Mouse (Mus musculus): Measurements from ENCODE around the gene Hilpda. TPM values are rescaled to one million over a fixed set of nuclear protein-coding genes. Genes with fewer than 3 reads are reported as not detected.

Hilpda gene
- polyA plus RNA-seq, 1 experiment: 11.4 TPM

DNA sequence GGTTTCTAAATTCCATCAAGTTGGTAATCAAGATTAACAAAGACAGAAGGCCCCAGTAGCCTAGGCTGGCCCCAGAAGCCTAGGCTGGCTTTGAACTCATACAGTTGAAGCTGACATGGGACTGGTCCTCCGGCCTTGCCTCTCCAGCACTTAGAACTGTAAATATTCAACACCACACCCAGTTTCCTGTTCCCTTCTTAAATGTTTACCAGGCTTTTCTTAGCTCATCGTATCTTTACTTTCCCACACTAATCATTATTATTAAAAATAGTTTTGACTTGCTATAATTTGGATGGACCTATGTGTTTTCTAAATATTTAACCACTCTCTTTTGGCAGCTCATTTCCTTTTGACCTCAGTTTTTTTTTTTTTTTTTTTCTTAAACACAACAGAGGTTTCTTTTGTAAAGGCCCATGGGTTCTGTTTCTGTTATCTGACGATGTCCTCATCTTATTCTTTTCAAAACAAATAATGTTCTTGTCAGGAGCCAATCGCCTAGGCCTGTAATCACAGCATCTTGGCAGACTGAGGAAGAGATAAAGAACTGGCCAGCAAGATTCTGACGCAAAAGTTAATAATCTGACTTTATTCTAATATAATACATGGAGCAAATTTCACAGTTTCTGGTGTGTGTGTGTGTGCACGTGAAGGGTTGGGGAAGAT, 3.2 kb upstream of the Hilpda start:
- 64% methylated on average over 6 of the region's 6 CpGs for WGBS
- DNase-seq (ENCODE audit: low read depth, low spot score): no peak

DNA sequence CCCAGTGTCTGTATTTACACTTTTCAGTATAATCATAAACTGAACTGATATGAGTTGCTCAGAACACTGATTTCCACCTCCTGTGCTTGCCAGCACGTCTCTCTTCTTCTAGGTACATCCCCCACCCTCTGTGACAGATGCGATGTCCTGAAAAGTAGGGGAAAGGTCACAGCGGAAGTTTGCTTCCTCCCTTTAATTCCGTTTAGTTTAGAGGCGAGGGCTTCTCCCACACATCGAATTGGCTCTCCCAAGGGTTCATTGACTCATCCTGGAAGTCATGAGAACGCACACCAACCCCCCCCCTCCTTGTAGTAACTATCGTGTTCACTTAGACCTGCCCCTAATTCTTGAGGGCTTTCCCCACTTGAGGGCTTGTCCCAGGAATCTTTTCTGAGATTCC, 1.3 kb upstream of the Hilpda start:
- DNase-seq (ENCODE audit: low read depth, low spot score): peak; percentile 27
- WGBS: 2% methylated on average over 8 of the region's 8 CpGs

- DNase-seq (ENCODE audit: low read depth, low spot score): no peak
- 91% methylated on average over 5 of the region's 5 CpGs for WGBS
These were observed 4.5 kb downstream of the Hilpda start for GRCm38 (mm10) chr6:29276746-29277145.

- no peak for DNase-seq (ENCODE audit: low read depth, low spot score)
- 33% methylated on average over 8 of the region's 8 CpGs for WGBS
These were observed 6.4 kb downstream of the Hilpda start for GRCm38 (mm10) chr6:29278513-29279267.

GRCm38 (mm10) chr6:29279293-29279692, 7.0 kb downstream of the Hilpda start, which contains the start of gene Fam71f2:
TSS of gene Fam71f2 (plus strand) at chr6:29279593.
- WGBS: 82% methylated on average over 8 of the region's 8 CpGs
- DNase-seq (ENCODE audit: low read depth, low spot score): no peak

- DNase-seq (ENCODE audit: low read depth, low spot score): no peak
- 45% methylated on average over 7 of the region's 7 CpGs for WGBS
These were observed 8.4 kb downstream of the Hilpda start for GRCm38 (mm10) chr6:29280671-29281070.

- WGBS: 81% methylated on average over 7 of the region's 7 CpGs
- DNase-seq (ENCODE audit: low read depth, low spot score): no peak
These were observed 14.6 kb downstream of the Hilpda start for GRCm38 (mm10) chr6:29286870-29287269.

DNA sequence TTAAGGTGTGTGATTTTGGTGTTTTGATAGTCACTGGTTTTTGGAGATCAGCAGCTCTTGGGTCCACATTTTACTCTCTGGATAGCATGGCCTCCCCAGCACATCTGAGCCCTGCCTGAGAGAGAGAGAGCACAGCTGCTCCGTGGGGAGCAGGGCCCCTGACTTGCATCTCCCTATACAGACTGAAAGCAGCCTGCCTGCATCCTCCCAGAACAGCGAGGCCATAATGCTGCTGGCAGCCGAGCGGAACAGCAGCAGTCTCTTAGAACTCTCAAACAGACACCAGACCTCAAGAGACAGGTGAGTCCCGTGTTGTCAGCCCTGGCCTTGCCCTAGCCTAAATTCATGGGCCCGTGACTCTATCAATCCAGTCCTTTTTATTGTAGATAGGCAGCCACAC, 15.2 kb downstream of the Hilpda start:
- WGBS: 65% methylated on average over 6 of the region's 6 CpGs
- no peak for DNase-seq (ENCODE audit: low read depth, low spot score)

- no peak for DNase-seq (ENCODE audit: low read depth, low spot score)
- 74% methylated on average over 5 of the region's 5 CpGs for WGBS
These were observed 15.7 kb downstream of the Hilpda start for GRCm38 (mm10) chr6:29287944-29288343.

DNA sequence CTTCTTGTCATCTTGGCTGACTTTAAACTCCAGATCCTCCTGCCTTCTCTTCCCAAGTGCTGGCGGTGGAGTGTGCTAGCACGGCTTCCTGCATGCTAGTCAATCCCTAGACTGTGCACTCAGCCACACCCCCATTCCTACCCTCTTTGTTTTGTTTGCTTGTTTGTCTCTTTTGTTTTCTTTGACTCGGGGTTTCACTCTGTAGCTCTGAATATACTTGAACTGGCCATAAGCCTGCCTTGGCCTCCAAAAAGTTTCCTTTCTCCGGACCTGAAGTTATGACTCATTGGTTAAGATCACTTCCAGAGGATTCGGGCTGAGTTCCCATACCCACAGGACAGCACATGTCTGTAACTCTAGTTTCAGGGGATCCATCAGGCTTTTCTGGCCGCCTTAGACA, 16.4 kb downstream of the Hilpda start:
- no peak for DNase-seq (ENCODE audit: low read depth, low spot score)
- WGBS: 52% methylated on average over 6 of the region's 6 CpGs

DNA sequence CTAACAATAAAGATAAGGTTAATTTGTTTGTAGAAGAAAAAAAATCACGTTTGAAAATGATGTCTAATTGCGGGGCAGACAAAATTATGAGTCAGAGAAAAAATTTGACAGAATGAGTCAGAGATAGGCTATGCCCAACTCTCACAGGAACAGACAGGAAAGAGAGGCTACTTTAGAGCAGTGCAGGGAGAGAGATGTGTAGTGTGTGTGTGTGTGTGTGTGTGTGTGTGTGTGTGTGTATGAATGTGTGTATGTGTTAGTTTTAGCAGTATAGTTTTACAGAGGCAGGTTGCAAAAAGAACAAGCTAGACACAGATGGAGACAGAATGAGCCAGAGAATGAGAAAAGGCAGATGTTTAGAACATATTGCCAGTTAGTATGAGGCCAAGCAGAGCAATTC, 26.8 kb downstream of the Hilpda start:
- DNase-seq (ENCODE audit: low read depth, low spot score): no peak
- WGBS: 15% methylated on average over 2 of the region's 2 CpGs

DNA sequence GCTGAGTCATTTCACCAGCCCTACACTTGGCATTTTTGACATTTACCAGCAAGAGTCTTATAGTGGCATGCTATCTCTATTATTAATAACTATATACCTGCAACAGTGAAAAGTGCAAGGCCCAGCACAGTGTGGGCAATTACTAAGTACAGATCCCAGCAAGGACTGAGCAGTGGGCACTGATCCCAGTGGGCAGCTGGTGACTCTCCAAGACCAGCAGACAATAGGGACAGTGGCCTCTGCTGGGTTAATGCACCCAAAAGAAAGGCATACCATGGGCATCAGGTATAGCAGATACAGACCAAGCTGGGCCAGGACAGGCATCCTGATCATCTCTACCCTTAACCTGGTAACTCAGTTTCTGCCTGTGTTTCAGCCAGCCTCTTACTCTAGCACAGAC, 31.0 kb downstream of the Hilpda start:
- DNase-seq (ENCODE audit: low read depth, low spot score): no peak

DNA sequence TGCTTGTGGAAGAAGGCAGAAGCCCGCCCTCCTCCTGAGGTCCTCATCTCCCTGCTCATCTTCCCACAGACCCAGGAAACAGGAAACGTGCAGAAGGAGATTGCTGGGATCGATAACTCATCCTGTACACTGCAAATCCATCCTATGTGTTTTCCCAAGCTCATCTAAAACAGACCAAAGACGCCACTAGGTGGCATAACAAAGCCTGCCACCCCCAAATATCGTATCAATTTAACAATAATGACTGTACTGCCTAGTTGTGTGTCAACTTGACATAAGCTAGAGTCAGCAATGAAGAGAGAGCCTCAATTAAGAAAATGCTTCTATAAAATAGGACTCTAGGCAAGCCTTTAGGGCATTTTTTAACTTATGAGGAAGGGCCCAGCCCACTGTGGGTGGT, 31.4 kb downstream of the Hilpda start:
- 44% methylated on average over 5 of the region's 5 CpGs for WGBS
- no peak for DNase-seq (ENCODE audit: low read depth, low spot score)

DNA sequence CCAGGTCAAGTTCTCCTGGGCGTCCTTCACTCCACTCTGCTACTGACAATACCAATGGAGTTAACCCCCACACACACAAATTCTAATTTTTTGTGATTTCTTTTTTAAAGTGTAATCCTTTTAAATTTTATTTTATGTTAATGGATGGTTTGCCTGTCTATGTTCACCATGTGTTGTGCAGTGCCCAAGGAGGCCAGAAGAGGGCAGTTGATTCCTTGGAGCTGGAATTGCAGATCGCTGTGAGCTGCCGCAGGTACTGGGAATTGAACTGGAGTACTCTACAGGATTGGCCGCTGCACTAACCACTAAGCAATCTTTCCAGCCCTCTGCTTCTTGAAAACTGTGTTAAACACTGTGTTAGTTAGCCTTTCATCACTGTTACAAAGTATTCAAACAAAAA, 33.2 kb downstream of the Hilpda start:
- DNase-seq (ENCODE audit: low read depth, low spot score): no peak
- 93% methylated on average over 4 of the region's 4 CpGs for WGBS

DNA sequence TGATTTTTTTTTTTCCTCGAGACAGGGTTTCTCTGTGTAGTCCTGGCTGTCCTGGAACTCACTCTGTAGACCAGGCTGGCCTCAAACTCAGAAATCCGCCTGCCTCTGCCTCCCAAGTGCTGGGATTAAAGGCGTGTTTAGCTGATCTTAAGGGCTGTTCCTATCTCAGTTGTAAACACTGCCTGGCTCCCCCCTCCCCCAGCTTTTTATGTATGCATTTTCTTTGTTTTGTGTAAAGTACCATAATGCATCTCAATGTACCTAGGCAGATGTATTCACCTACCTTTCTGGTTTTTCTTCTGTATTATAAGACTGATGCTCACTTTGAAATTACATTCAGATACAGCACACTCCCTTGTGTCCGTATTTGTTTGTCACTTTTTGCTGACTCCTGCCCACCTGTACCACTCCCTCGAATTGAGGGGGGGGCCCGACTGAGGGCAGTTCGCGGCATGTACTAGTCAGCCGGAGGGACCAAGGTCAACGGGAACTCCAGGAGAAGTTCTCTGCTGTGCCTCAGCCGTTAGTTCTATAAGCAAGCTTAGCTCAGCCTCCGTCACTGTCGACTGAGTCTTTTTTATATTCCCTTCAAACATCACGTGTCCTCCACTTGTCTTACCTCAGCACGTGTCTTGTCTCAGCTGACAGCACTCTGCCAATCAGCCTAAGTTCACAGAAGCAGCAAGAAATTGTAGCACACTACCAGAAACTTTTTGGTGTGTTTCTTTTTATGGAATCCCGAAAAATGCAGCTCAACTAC, 36.7 kb downstream of the Hilpda start:
- WGBS: 87% methylated on average over 16 of the region's 16 CpGs
- no peak for DNase-seq (ENCODE audit: low read depth, low spot score)

GRCm38 (mm10) chr6:29313690-29314202, 41.5 kb downstream of the Hilpda start:
- WGBS: 80% methylated on average over 14 of the region's 14 CpGs
- no peak for DNase-seq (ENCODE audit: low read depth, low spot score)

DNA sequence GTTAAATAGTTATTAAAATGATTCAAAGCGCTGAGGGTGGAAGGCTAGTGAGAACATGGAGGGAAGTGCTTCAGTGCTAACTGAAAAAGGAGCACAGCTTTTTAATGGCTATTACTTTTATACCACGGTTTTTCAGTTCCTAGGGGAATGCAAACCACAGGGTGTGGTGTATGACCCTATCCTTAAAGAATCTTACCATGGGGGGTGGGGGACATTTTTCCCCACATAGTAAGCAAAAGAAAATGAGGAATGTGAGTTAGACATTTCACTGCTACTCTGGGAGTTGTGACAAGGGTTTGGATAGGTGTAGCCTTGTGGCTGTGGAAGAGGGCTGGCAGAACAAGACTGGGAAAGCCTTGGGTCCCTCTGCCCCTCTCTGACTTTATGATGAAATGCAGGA, 45.0 kb downstream of the Hilpda start:
- no peak for DNase-seq (ENCODE audit: low read depth, low spot score)
- WGBS: 55% methylated on average over 2 of the region's 2 CpGs

- 76% methylated on average over 3 of the region's 3 CpGs for WGBS
- DNase-seq (ENCODE audit: low read depth, low spot score): no peak
These were observed 45.7 kb downstream of the Hilpda start for GRCm38 (mm10) chr6:29317941-29318340.

DNA sequence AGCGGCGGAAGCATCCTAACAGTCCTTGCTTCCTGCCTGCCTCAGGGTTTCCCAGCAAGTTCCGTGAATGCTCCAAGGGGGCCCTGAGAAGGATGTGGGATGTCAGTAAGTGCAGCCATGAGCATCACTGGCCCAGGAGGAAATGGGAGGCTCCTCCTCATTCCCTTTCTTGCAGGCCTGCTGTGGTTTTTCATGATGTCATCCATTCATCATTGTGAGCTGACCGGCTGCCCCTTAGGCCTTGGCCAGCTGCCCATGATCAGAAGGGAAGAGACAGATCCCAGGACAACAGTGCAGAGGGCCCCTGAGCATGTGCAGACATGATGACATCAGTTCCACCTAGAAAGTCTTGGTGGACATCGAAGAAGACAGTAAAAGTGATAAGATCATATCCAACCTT, 46.6 kb downstream of the Hilpda start, which contains the start of gene Fam71f1:
Gene Fam71f1, plus strand, starts transcription at position 262 of the 400 bp plus-strand sequence.
- no peak for DNase-seq (ENCODE audit: low read depth, low spot score)
- WGBS: 61% methylated on average over 5 of the region's 5 CpGs

DNA sequence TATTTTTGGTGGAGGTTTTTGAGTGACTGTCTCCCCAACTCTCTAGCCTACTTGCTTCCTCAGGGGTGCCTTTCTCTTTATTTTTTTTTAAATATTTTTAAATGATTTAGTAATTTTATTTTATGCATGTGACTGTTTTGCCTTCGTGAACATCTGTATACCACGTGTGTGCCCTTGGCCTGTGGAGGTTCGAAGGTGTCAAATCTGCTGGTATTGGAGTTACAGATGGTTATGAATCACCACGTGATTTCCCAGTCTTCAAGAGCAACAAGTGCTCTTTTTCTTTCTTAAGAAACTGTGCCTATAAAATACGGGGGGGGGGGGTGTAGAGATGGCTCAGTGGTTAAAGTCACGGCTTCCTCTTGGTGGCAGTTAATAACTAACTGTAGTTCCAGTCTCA, 49.3 kb downstream of the Hilpda start:
- WGBS: 74% methylated on average over 6 of the region's 6 CpGs
- no peak for DNase-seq (ENCODE audit: low read depth, low spot score)

Measured in large intestine, adult 2 months (tissue).